Mouse (Mus musculus) cerebellum, adult 2 months (tissue): ENCODE measurements at regions not wholly inside any gene's neighbourhood (a gene's known extent, or its start where the extent isn't known, plus 50 kb on each side); places are given as distances from the start of the nearest gene placed in this dataset.

Source experiments
- DNase-seq, 2 experiments: peaks; one replicate each; pipeline ENCODE4 v3.0.0; 2021
- H3K27ac ChIP-seq: fragments of 200-500 bp; 2 replicates; pipeline ENCODE4 v1.5.1; 2012; ENCODE audit warnings: low read length, control low read depth, inconsistent platforms; ENCODE audit not compliant: insufficient read depth
- H3K27me3 ChIP-seq: fragments of 200-500 bp; 2 replicates; pipeline ENCODE4 v1.6.1; 2012; ENCODE audit warnings: inconsistent platforms, mild to moderate bottlenecking, low read length, moderate library complexity; ENCODE audit not compliant: control insufficient read depth, insufficient read depth
- H3K4me1 ChIP-seq: fragments of 200-500 bp; 2 replicates; pipeline ENCODE4 v1.6.1; 2011; ENCODE audit warnings: low read length; ENCODE audit not compliant: control insufficient read depth, insufficient read depth
- H3K4me3 ChIP-seq: fragments of 200-500 bp; replicated peaks from 2 replicates; pipeline ENCODE3; 2011; ENCODE audit warnings: mild to moderate bottlenecking, low read depth, low read length, control low read depth; ENCODE audit not compliant: insufficient read depth
- CTCF ChIP-seq: fragments of 200-500 bp; IDR thresholded peaks from 2 replicates; pipeline ENCODE4 v1.5.1; 2011; ENCODE audit warnings: low read depth, mild to moderate bottlenecking, control low read depth, low read length, moderate library complexity, borderline replicate concordance; ENCODE audit not compliant: insufficient read depth
- POLR2A ChIP-seq: fragments of 200-500 bp; IDR thresholded peaks from 2 replicates; pipeline ENCODE4 v1.6.1; 2011; ENCODE audit warnings: low read length, control low read depth, borderline replicate concordance; ENCODE audit not compliant: insufficient read depth
- WGBS: fragments of 180-500 bp; shearing (Covaris S2); methylation state at CpG from one replicate; pipeline ENCODE4 v1.1.7; 2018; 5-methylcytosine and 5-hydroxymethylcytosine counted together

DNA sequence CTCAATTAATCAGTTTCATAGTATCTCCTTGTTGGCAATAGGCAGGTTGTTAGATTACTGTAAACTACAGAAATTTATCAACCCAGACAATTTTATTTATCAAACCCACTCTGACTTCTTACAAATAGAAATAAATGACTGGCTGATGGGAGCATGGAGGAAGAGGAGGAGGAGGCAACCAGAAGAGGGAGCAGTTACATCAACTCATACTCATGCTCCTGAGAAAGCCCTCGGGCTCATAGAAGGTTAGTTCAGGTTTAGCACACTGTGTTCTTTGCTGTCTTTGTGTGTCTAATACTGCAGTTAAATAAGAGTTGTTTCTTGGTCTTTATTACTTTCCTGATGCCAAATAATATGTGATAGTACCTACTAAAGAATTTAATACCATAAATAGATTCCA is 344.6 kb upstream of the 1700056E22Rik start:
- no peak for DNase-seq
- 83% methylated on average over 1 of the region's 1 CpGs for WGBS
- Histone ChIP-seq H3K4me3 (no peak overlapping the region), H3K27ac (no peak overlapping the region), H3K4me1 (no peaks in the 10 kb centered on the region), H3K27me3 (no peaks in the 10 kb centered on the region)
- no peak for TF ChIP-seq POLR2A

DNA sequence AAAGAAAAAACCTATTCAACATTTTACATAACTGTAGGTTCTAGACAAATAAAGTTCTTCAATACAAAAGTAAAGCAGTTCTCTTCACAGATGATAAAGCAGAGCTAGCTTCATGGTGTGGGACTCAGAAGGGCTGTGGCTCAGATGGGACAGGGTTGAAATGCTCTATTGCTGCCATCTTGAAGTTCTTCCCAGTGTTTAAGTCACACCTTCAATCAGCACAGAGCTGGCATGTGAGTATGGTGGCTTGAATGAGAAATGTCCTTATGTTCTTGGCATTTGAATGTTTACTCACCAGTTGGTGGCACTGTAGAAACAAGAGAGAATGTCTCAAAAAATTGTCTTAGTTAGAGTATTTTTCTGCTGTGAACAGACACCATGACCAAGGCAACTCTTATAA is 330.9 kb upstream of the 1700056E22Rik start:
- no peak for DNase-seq
- TF ChIP-seq CTCF: no peak
- TF ChIP-seq POLR2A: no peak
- Histone ChIP-seq H3K4me1 (no peaks in the 10 kb centered on the region), H3K4me3 (no peak overlapping the region), H3K27ac (no peak overlapping the region), H3K27me3 (no peaks in the 10 kb centered on the region)

DNA sequence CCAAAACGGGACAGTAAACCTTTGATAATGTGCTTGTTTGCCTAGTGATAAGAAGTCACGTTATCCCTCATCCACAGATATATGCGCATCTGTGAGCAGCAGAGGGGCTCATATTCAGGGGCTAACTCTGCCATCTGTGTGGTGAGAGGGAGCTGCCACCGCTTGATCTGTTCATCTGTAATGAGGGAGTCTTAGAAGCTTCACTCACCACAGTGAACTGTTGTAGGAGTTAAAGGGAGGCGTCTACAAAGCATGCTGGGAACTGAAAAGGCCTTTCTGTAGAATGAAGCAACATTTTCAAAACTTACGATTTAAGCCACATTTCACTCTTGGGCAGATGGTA is 324.1 kb upstream of the 1700056E22Rik start:
- Histone ChIP-seq H3K27me3 (no peaks in the 10 kb centered on the region), H3K27ac (no peak overlapping the region), H3K4me3 (no peak overlapping the region), H3K4me1 (no peaks in the 10 kb centered on the region)
- TF ChIP-seq CTCF (no peak), POLR2A (no peak)
- 71% methylated on average over 6 of the region's 6 CpGs for WGBS
- no peak for DNase-seq

GRCm38 (mm10) chr1:184357474-184358225 is 323.5 kb upstream of the 1700056E22Rik start:
- DNase-seq: no peak
- TF ChIP-seq CTCF (no peak), POLR2A (no peak)
- Histone ChIP-seq H3K4me3 (no peak overlapping the region), H3K27me3 (no peaks in the 10 kb centered on the region), H3K4me1 (no peaks in the 10 kb centered on the region), H3K27ac (no peak overlapping the region)
- WGBS: 65% methylated on average over 4 of the region's 4 CpGs

DNA sequence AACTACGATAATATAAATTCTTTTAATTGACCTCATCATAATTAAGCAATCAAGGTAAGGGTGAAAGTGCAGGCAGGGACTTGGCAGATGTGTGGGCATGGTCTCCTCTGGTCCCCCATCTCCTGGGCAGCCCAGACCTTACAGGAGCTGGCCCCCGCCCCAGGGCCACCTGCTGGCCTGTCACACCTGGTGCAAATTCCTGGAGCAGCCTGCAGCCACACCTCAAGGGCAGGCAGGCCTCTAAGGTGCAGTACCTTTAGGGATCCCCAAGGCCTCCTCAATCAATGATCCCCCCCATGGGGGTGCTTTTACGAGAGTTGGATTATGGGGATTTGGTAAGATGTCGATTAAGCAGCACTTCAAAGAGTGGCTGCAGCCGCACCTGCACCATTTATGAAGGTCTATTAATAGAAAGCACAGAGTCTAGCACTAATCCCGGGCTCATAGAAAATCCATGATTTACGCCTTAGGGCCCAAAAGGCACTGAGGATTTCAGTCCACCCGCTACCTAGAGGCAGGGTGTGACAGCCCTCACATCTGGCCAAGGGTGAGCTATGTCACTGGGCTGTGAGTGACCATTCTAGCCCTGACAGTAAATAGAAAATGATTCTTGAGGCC is 319.8 kb upstream of the 1700056E22Rik start:
- H3K27me3 ChIP-seq: no peaks in the 10 kb centered on the region
- TF ChIP-seq CTCF (no peak), POLR2A (no peak)
- WGBS: 88% methylated on average over 8 of the region's 8 CpGs
- H3K4me3 ChIP-seq: no peak overlapping the region
- H3K4me1 ChIP-seq: no peaks in the 10 kb centered on the region
- no peak for DNase-seq
- H3K27ac ChIP-seq: no peak overlapping the region

DNA sequence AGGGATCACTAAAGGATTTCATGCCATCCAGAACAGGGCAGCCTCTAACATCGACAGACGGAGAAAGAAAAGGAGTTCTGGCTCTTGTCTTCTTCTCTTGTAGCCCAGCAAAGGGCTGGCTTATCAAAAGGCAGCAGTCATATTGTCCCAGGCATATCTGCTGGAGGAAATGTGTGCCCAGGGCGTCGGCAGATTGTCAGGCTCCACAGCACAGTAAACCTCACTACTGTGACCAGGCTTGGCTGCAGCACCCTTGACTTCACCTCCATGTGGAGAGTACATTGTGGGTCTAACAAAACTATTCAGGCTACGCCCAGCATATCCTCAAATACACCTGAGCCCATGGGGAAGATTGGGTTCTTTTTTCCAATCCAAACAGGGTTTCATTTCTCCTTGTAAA is 317.7 kb upstream of the 1700056E22Rik start:
- no peak for DNase-seq
- Histone ChIP-seq H3K27ac (no peak overlapping the region), H3K4me1 (no peaks in the 10 kb centered on the region), H3K27me3 (no peaks in the 10 kb centered on the region), H3K4me3 (no peak overlapping the region)
- WGBS: 81% methylated on average over 5 of the region's 5 CpGs
- TF ChIP-seq POLR2A (no peak), CTCF (no peak)

GRCm38 (mm10) chr1:184344829-184345228 is 310.7 kb upstream of the 1700056E22Rik start:
- Histone ChIP-seq H3K27me3 (no peaks in the 10 kb centered on the region), H3K27ac (no peak overlapping the region), H3K4me3 (no peak overlapping the region), H3K4me1 (no peaks in the 10 kb centered on the region)
- TF ChIP-seq POLR2A: no peak
- no peak for TF ChIP-seq CTCF
- DNase-seq: no peak
- WGBS: 18% methylated on average over 2 of the region's 2 CpGs

- TF ChIP-seq CTCF: no peak
- Histone ChIP-seq H3K27ac (no peak overlapping the region), H3K27me3 (no peaks in the 10 kb centered on the region; the same call in 1 of the 2 replicates), H3K4me3 (no peak overlapping the region), H3K4me1 (no peaks in the 10 kb centered on the region; the same call in 1 of the 2 replicates)
- no peak for DNase-seq
- 91% methylated on average over 3 of the region's 3 CpGs for WGBS
Observed at GRCm38 (mm10) chr1:184335952-184336351, 301.9 kb upstream of the 1700056E22Rik start.
